Mouse (Mus musculus): Measurements from ENCODE around the gene Tmem107.

- TF ChIP-seq CTCF (IDR thresholded peaks at IDR 0.05; ENCODE audit: low read depth, low read length): no peak
- TF ChIP-seq GATA1 (IDR thresholded peaks at IDR 0.05; ENCODE audit: borderline replicate concordance, low read length): no peak
These were observed 21.2 kb downstream of the Tmem107 start for GRCm38 (mm10) chr11:69091566-69092385.
